Mouse (Mus musculus) layer of hippocampus, postnatal 14 days (tissue): ENCODE measurements around the gene Nup210l. TPM values are rescaled to one million over a fixed set of nuclear protein-coding genes. Genes with fewer than 3 reads are reported as not detected.
"Not testable (repeated sequence)": the region's sequence is repeated elsewhere in the genome, so short reads cannot be mapped to it uniquely, and the experiment has no call there.

Source experiments
- DNase-seq, 2 experiments: peaks; one replicate each; pipeline ENCODE4 v3.0.0; 2021 to 2022; ENCODE audit warnings: low spot score in 2 of 2, mixed read lengths in 1 of 2
- total RNA-seq, 2 experiments: library from RNA; stranded (reverse); gene quantifications; 2 replicates each; pipeline ENCODE4 v1.2.3; 2021

The Nup210l gene
- total RNA-seq, 2 experiments from 2014 or later = 0.39 to 0.45 TPM

GRCm38 (mm10) chr3:90220531-90220951 lies 116.6 kb downstream of the Nup210l start:
- peak; percentile 21 to 56 for DNase-seq

DNA sequence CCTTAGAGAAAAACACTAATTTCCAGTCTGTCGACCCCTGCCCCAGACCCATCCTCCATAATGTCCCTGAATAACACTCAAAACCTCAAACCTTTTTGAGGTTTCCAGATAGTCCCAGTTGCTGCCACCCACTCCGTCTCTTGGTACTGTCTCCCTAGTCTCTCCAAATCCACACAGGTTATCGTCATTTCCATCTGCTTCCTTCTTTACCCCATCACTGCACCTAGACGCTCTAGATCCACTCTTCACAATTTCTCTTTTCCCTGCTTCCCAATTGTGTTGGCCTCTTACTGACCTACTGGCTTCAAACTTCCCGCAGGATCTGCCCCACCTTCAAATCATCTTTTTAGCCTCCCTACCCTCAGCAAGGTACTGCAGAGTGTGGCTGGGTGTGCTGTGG lies 117.2 kb downstream of the Nup210l start:
- no peak for DNase-seq

DNA sequence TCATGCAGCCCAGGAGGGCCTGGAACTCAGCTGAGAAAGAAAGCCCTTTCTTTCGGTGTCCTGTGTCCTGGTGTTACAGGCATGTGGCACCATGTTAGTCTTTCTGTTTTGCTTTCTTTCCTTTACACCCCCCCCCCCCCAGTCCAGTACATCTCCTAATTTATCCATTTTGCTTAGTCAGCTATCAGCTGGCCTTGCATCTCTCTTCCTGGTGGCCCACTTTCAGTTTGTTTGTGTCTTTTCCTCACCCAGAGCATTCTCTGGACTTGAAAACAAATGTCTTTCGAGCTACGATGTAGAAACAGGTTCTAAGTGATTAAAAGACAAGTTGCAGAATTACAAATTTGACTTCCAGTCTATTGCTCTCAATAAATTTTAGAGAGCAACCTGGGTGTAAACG lies 118.5 kb downstream of the Nup210l start:
- DNase-seq = no peak

- DNase-seq = no peak
Measured at GRCm38 (mm10) chr3:90222941-90223340, 119.0 kb downstream of the Nup210l start.

DNA sequence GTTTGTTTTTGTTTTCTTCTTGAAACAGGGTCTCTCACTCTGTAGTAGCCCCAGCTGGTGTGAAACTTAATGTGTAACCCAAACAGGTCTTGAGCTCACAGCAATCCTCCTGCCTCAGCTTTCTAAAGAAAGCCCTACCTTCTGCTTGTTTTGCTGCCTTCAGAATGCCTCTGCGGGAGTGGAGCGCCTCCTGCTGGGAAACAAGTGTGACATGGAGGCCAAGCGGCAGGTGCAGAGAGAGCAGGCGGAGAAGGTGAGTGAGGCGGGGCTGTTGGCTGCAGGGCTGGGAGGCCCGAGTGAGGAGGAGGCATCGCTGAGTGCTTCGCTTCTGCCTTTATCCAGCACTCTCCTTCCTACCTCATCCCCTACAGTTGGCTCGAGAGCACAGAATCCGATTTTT lies 120.4 kb downstream of the Nup210l start:
- DNase-seq = no peak

- DNase-seq = no peak
Measured at GRCm38 (mm10) chr3:90231075-90231474, 127.1 kb downstream of the Nup210l start.

DNA sequence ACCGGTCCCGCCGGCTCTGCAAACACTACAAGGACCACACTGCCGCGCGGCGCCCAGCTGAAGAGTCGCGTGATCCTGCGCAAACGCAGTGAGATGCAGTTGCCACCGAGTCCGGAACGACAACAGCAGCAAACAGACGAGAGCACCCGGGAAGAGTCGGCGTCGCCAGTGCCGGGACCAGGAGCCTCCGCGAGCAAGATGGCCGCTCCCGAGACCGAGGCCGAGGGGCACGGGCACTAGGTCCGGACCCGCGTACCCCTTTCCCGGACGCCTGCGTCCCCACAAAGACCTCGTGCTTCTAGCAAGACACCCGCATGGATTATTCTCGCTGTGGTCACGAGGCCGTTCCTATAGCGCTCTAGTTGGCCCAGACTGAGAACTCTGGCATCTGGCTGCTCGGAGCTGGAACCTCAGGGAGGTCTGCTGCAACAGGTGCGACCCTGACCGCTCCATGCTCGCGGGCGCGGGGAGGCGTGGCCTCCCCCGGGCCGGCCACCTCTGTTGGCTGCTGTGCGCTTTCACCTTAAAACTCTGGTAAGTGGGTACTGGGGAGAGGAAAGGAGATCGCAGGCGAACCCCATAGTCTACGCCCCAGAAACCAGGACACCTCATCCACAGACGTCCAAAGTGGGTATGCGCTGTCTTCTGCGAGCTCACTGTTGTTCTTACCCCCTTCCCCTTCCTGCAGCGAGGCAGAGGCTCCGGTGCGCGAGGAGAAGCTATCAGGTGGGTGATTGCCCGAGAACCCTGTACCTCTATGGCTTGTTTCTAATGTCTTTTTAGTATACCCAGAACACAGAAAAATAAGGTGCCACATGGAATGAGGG lies 127.8 kb downstream of the Nup210l start, which contains the start of gene Jtb:
Gene Jtb (plus strand): TSS at position 91 of the 827 bp plus-strand sequence.
- peak; percentile 91 to 97 for DNase-seq

DNA sequence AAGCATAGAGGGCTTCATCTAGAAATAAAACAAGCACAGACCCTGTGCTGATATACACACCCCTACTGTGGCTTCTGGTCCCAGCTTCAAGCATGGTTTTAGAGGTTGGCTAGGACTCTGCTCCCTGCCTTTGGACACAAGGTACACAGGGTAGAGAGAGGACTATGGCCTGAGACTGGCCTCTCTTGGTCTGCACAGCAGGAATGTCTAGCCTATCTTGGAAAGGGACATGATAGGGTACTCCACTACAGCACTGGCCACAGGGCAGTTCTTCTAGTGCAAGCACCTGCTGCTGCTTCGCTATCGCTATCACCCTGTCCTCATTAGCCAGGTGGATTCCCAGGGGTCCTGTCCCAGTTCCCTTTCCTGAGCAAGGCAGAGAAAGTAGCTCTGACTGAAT lies 137.3 kb downstream of the Nup210l start:
- no peak for DNase-seq

DNA sequence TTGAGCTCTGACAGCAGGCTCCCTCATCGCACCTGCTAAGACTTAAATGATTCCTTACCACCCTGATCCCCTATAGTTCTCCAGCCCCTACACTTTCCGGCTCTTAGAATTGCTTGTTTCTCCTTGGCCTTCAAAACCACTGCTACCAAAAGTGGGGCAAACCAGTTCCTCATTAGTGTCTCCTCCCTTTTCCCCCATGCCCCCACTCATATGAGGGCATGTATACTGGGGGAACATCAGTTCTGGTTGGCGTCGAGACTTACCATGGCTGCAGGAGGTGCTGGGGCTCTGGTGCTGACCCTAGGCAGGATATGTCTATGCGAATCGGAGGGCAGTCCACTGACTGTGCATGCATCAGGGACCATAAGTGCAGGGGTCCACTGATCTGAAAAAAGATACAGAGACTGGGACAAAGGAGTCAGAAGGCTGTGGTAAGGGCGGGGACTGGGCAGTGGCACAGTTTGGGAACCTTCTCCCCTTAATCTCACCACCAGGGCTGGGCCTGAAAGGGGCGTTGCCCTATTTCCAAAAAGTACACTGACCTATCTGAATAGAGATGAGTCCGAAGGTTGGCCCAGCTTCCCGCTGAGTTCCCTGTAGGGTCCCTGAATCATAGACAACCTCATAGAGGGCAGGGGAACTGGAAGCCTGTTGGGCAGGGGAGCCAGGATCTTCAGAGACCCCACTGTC lies 137.9 kb downstream of the Nup210l start:
- DNase-seq = no peak

- DNase-seq = no peak
Measured at GRCm38 (mm10) chr3:90242984-90243775, 139.2 kb downstream of the Nup210l start, which contains the start of gene Creb3l4. Gene Creb3l4, minus strand, starts transcription at chr3:90243512.

DNA sequence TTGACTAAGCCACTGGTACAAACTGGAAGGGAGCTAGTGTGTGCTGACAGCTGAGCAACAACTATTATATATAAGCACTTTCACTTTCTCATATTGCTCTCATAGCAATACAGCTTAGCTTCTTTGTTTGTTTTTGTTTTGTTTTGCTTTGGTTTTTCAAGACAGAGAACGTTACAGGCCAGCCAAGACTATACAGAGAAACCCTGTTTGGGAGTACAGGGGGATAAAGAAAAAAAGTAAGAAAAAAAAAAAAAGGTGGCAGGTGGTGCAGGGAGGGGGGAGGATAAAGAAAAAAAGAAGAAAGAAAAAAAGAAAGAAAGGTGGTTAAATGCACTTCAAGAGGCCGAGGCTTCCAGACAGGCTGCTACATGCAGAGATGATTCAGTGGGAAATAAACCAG lies 141.5 kb downstream of the Nup210l start:
- DNase-seq = no peak

- no peak for DNase-seq
Measured at GRCm38 (mm10) chr3:90247630-90247959, 143.7 kb downstream of the Nup210l start.

DNA sequence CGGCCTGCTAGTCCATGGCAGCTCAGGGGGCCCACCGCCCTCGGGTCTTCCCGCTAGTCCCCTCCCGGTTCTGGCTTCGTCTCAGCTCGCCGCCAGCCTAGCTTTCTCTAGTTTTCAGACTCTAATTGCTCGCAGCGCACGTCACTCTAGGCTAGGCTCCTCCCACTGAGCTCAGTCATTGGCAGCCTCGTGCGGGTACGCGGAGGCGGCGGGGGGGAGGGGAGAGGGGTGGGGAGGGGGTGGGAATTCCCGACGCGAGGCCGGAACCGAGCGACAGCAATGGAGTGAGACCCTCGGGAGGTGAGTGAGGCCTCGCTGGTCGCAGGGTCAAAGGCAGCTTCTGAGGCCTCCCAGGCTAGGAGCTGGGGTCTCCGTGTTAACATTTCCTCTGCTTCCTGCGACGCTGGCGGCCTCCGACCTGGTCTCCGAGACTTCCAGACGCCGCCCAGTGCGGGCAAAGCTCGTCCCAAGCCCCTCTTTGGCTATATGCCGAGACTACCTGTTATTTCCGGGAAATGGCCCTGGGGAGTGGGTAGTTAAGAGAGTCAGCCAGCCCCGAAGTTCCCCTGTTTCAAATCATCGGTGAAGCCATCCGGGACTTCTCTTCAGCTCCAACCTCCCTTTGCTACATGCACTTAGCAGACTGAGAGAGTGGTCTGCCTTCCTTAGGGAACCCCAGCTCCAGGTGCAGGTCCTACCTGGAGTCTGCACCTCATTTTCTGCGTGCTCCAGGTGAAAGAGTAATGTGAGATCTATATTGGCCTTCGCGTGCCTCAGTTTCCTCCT lies 144.2 kb downstream of the Nup210l start, which contains the start of gene Slc39a1:
Gene Slc39a1 (plus strand): TSS at position 213 of the 786 bp plus-strand sequence.
- peak; percentile 89 to 96 for DNase-seq

DNA sequence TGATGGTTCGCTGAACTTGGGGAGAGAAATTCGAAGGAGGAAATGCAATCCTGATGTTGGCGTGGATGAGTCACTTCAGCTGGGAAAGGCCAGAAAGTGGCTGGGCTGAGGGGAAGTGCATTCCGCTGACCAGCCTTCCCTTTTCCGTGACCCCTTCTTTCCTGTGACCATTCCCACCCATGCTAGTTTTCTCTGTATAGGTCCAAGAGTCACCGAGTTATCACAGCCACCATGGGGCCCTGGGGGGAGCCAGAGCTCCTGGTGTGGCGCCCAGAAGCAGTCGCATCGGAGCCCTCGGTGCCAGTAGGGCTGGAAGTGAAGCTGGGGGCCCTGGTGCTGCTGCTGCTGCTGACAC lies 144.8 kb downstream of the Nup210l start:
- DNase-seq = no peak

DNA sequence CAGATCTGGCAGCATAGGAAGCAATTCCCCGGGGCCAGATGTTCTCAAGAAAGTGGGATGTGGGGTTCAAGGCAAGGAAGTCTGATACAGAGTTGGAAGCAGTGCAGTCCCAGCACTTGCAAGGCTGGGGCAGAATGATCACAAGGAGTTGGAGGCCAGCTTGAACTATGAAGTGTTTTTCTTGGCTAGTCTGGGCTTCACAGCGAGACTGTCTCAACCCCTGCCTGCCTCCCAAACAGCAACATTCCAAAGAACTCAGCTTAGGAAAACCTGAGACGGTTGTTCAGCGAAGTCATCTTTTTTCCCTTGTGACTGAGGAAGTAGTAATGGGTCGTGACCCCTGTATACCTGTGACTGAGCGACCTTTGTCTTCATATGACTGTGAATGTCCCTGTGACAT lies 146.9 kb downstream of the Nup210l start:
- no peak for DNase-seq

DNA sequence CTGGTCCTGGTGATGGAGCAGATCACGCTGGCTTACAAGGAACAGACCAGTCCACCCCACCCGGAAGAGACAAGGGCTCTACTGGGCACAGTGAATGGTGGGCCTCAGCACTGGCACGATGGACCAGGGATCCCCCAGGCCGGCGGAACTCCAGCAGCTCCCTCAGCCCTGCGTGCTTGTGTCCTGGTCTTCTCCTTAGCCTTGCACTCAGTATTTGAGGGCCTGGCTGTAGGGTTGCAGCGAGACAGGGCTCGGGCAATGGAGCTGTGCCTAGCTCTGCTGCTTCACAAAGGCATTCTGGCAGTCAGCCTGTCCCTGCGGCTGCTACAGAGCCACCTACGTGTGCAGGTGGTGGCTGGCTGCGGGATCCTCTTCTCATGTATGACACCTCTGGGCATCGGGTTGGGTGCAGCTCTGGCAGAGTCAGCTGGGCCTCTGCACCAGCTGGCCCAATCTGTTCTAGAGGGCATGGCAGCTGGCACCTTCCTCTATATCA lies 147.8 kb downstream of the Nup210l start:
- not testable (repeated sequence) for DNase-seq

DNA sequence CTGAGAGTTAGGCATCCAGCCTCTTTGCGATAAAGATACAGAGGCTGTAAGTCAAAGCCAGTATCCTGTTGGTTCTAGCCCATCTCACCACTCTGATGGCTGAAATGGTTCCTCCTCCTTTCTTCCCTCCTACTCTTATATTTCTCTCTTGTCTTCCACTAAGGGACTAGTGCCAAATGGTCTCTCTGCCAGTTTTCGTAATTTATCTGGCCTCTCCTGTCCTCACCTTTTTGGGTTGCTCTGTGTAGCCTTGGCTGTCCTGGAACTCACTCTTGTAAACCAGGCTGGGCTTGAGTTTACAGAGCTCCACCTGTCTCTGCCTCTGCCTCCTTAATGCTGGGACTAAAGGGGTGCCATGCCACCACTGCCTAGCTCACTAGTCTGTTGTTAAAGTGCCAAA lies 148.7 kb downstream of the Nup210l start:
- DNase-seq = not testable (repeated sequence)

DNA sequence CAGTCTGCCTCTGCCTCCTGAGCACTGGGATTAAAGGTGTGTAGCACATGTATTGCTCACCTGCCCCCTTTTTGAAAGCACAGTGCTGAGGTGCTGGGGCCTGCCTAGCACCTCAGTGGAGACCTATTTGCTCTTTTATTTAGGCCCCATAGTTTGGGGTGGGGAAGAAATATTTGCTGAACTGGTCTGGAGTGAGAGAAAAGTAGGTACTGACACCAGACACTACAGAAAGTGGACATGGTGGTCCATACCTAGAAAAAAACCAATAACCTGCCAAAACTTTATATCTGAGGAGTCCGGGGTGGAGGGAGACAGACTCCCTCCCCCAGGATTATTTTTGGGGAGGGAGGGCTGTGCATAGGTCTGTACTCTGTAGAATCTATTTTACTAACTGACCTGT lies 149.2 kb downstream of the Nup210l start:
- not testable (repeated sequence) for DNase-seq

DNA sequence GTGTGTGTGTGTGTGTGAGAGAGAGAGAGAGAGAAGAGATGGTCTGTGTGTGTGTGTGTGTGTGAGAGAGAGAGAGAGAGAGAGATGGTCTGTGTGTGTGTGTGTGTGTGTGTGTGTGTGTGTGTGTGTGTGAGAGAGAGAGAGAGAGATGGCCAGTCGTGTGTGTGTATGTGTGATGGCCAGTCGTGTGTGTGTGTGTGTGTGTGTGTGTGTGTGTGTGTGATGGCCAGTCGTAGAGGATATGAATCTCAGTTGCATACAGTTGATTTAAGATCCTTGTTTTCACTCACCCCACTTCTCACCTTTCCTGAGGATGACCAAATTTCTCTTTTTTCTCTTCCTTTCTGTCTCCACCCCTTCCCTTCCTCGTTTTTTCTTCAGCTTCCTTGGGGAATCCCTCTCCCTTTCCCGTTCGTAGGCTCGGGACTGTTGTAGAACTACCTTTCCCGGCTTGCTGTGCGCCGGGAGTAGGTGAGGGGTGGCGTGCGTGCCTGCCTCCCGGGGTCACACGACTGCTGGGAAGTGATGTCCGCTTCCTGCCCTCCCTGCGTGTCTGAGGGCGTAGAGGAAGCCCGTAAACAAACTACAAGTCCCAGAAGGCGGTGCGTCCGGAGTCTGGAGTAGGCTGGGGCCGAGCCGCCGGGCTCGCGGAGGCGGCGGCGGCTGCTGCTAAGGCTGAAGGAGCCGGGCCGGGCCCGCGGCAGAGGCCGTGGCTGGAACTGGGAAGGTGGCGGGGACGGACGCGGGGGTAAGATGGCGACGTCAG lies 149.9 kb downstream of the Nup210l start, which contains the start of gene Crtc2:
Gene Crtc2 (plus strand): TSS at position 511 of the 766 bp plus-strand sequence.
- peak; percentile 92 to 98 for DNase-seq
